Mouse (Mus musculus) heart, postnatal 36 days (tissue): Measurements from ENCODE around the gene Eea1. TPM values are rescaled to one million over a fixed set of nuclear protein-coding genes. Genes with fewer than 3 reads are reported as not detected.

ENCODE experiments used
- total RNA-seq, 2 experiments: library from RNA; stranded (reverse); gene quantifications; 2 replicates each; pipeline ENCODE4 v1.2.3; 2021

Gene Eea1
- total RNA-seq, 2 experiments from 2014 or later: 31.4 to 36.0 TPM

Other genes with a start within 250 kb of the Eea1 start
- gene Gm33543, start 97.7 kb upstream of the Eea1 start, total RNA-seq: 1 to 10 TPM; 2.0 to 2.7 TPM
- not detected for gene Gm5426, start 196.0 kb downstream of the Eea1 start, total RNA-seq